Mouse (Mus musculus) T-helper 17 cell (primary cell): ENCODE data around the gene Schip1.

Source experiments
- in situ Hi-C, 2 experiments: fragments of 300-600 bp; cut with MboI, MseI; formaldehyde crosslinking; loops; 1 replicate in 1 of 2; 2 replicates in 1 of 2; pipeline ENCODE4 v1.15.1; 2025; ENCODE audit warnings: high pct_unique_total_duplicates in 2 of 2

Schip1 gene

DNA sequence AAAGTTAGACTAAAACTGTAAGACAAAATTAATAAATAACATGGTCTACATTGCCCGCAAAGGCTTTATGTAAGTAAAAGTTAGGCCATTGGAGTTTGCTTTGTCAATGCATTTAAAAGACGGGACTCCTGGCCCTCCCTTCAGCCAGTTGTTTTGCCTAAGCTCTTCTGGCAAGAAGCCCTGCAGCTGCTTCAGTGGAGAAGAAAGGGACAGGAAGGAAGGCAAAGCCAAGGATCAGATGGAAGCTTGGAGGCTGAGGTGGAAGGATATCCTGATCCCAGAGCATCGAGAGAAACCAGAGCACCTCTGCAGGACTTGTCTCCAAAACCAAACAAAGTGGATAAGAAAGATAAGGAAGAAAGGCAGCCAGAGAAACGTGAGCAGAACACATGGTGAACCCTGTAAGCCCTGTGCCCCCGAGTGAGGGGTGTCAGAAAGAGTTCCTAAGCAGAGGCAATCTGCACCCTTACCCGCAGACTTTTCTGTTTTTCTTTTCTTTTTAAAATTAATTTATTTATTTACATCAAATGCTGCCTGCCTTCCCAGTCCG lies 442.2 kb downstream of the Schip1 start:
- in situ Hi-C loops: no loop called here

DNA sequence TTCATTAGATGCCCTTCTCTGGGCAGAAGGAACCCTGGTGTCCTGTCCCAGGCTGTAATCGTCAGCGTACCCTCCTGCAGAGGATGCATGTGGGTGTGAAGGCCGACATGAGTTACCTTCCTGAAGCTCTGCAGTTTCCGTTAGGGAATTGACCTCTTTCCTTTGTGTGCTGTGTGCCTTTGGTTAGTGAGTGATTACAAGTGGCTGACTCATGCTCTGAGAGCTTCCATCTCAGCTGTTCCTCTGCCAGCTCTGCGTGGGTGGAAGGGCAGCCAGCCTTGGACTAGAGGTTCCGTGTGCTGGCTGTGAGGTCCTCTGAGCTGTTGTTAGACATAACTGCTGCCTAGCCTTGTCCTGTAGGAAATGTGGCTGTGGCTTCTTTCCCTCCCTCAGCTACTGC lies 444.0 kb downstream of the Schip1 start:
- in situ Hi-C loops: no loop called here

DNA sequence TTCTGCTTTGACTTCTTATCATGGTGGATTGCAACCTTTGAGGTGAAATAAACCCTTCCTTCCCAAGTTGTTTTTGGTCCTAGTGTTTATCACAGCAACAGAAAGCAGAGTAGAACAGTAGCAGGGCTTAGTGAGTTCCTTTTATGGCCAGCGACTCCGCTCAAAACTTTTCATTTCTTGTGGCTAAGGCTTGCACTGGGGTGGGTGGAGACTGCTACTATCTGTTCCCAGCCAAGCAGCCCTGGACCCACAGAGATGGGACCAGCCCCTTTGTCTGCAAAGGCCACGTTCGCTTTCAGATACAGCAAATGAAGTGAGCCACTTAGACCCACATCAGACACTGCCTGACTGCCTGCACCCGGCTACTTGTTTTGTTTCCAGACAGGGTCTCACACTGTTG lies 446.3 kb downstream of the Schip1 start:
- in situ Hi-C loops: no loop called here

DNA sequence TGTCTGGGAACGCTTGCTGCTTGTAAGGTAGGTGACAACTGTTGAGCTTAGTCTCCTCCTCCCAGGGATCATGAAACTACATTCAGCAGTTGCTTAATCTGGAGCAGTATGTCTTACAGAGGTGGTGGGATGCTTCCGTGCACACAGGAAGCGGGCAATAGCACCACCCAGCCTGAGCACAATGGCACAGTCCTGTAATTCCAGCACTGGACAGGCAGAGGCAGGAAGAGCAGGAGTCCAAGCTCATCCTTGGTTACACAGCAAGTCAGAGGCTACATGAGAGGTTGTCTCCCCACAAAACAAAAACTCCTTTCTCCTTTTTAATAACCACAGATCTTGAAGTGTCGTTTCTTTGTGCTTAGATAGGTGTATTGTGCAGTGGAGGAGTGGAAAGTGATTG lies 447.1 kb downstream of the Schip1 start:
- in situ Hi-C loops: no loop called here

DNA sequence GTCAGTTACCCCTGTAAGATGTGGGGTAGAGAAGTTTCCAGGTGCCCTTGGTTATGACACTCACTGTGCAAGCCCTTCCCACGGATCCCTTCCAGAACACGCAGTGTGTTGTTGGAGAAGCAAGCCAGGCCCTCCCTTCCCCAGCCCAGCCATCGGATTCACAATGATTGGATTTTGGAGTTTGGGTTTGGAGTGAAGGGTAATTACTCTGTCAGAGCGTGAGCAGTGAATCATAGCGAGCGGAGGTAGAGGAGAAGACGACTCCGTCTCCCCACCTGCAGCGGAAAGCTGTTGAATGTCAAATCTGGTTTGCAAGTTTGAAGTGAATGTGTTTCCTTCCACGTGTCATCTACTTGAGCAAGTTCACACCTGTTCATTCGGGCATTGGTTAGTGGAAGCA lies 447.7 kb downstream of the Schip1 start:
- in situ Hi-C loops: no loop called here

DNA sequence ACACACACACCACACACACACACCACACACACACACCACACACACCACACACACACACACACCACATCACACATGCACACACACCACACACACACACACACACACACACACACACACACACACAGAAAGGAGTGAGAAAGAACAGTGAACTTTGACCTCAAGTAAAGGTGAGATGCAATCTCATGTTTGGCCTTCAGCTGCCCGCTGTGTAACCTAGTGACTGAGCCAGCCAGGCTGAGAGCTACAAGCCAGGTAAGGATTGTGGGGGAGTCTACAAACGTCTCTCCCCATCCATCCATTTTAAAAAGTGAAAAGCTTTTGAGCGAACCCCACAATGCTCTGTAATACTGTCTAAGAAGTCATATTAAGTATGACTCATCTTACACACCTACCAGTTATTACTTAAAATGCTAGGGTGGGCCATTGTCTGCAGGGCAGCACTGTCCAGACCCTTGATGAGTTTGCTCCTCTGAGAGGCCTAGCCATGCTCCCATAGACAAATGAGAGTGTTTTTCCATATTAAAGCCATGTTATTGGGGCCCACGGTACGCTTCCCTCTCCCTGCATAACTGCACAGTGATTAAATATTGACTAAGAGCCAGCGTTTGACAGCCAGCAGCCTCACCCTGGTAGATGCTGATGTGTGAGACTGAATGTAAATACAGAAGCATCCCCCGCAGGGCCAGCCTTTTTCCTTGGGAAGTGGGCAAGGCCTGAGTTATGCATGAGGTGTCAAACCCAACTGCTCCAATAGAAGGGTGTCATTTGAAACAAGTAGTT lies 448.9 kb downstream of the Schip1 start:
- in situ Hi-C loops: no loop called here

DNA sequence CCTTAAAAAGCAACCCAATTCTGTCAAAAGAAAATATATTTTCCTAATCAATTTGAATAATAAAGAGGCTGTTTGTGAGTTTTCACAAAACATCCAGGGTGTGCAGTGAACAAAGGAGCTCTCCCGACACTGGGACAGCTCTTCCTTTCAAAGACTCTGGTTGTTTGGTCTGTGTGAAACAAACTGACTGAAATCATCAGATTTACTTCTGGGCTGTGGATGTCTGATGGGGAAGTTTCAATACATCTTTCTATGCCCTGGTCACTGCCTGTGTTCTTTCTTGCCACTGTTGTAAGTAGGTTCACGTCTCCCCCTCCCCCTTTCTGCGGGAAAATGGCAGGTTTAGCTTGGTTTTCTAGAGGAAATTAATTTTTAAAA lies 449.5 kb downstream of the Schip1 start:
- in situ Hi-C loops: no loop called here

DNA sequence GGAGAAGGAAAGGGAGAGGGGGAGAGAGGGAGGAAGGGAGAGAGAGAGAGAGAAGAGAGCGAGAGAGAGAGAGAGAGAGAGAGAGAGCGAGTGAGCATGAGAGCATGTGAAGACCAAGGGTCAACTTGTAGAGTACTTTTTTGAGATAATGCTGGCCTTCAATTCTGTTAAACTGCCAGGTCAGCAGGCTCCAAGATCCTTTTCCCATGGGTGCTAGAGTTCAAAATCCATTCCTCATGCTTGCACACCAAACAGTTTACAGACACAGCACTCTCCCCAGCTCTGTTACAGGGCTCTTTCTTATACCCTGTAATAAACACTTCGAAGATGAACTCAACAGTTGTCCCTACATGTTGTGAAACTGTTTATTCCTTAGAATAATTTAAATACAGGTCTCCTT lies 450.1 kb downstream of the Schip1 start:
- in situ Hi-C loops: no loop called here

DNA sequence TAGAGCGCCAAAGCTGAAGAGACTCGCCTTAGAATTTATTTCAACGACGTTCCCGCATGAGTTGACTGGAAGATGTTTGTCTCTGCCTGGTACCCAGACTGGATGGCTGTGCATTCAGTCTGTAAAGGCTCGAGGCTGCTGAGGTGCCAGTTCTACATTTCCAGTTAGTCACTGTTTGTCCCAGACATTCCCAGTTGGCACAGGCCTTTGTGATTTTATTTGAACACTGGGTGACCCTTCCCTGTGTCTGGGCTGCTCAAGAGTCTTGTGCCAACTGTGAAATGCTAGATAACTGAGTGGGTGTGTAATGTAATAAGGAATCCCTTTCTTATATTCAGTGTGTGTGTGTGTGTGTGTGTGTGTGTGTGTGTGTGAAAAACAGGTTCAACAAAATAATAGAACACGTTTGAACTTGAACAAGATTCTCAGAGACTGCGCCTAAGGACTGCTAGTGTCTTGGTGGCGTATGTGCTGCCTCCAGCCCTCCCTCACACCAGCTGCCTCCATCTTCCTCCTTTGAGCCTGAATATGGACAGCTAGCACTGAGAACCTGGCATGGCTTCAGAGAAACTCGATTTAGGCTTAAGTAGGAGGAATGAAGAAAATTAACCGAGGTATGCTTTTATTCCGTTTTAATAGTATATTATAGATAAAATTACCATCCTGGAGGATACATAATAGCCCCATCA lies 451.9 kb downstream of the Schip1 start:
- in situ Hi-C loops: no loop called here

DNA sequence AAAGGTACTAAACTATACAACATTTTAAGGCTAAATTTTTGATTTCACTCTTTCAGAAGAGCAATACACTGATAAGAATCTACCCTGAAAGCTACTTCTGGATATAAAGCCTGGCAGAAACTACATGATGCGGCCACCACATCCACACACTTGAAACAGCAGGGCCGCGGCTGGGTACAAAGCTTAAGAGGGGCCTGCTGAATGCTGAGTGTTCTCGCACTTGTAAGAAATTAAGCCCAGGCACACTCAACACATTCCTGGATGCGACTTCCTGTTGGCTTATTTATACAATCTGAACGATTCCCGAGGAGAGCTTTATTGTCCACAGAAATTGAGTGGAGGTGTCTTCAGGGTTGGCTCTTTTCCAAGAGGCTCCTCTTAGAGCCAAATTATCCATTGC lies 452.6 kb downstream of the Schip1 start:
- in situ Hi-C loops: no loop called here

DNA sequence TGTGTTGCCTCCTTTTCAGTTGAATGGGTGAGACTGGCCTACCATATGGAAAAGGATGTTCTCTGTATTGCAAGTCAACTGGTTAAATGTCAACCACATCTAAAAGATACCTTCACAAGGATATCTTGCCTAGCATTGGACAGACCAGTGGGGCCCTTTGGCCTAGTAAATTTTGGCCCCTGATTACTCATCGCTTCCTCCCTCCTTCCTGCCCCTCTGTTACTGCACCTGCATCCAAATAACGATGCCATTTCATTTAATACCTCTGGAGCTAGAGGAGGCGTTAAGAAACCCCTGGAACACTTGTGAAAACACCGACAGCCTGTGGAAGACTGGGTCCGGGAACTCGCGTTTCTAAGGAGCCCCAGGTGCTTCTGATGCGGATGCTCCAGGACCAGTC lies 453.4 kb downstream of the Schip1 start:
- in situ Hi-C loops: no loop called here

DNA sequence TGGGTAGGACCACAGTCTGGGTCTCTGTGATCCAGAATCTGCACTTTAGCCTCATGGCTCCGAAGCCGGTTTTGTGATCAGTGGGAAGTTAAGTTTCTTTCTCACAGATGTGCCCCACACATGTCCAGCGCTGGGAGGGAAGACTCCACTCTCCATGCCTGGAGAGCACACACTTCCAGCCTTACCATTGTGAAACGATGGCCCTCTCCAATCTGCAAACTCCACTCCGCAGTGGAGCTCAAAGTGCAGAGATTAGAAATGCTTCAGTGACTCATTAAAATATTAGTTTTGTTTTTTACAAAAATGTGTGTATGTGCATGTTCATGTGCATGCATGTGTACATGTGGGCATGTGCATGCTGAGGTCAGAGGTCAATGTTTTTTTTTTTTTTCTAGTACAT lies 454.0 kb downstream of the Schip1 start:
- in situ Hi-C loops: no loop called here

DNA sequence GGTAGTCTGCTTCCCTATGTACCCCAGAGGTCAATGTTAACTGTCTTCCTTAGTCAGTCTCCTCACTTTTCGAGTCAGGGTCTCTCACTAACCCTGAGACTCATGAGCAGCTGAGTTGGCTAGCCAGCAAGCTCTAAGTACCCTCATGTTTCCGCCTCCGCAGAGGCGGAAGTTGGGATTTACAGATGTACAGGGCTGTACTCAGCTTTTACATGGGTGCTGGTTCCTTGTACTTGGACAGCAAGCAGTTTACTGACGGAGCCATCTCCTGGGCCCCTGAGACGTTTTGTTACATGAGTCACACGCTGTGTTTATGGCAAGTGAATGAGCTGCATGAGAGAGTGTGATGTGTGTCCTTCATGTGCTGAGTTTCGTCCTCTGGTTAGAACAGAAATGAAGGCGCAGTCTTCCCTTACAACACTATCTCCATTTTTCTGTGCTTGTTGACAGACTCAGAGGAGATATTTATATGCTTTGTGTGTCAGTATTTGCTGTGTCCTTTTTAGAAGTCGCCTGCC lies 460.8 kb downstream of the Schip1 start:
- in situ Hi-C loops: no loop called here

DNA sequence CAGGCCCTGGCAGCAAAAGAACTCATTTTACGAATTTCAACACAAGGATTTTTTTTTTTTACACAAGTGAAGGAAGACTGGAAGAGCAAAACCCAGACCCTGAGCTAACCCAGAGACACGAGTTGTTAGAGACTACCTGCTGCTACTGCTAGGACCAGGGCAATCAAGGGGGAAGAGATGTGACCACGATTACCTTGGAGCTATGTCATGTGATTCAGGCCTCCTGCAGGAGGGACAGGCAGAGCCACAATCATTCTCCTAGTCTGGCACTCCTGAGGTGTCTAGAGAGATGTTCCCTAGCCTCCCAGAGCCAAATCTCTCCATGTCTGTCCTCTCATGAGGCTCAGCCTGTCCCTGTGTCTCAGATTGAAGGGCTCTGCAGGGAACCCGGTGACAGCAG lies 461.8 kb downstream of the Schip1 start:
- in situ Hi-C loops: no loop called here

DNA sequence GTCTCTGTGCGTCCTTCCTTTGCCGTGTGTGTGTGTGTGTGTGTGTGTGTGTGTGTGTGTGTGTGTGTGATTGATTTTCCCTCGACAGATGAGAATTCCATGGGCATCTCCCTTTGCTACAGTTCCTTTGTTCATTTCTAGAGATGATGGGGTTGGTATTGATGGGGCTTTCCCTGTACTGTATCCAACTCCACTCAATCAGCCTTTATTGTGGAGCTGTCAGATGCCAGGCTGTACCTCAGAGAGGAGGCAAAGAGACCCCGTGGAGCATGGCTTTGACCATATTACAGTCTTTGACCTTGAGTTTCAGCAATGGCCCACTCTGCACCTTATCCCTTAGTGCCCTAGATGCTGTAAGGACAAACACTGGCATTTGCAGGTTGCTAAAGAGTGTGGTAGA lies 462.6 kb downstream of the Schip1 start:
- in situ Hi-C loops: no loop called here

DNA sequence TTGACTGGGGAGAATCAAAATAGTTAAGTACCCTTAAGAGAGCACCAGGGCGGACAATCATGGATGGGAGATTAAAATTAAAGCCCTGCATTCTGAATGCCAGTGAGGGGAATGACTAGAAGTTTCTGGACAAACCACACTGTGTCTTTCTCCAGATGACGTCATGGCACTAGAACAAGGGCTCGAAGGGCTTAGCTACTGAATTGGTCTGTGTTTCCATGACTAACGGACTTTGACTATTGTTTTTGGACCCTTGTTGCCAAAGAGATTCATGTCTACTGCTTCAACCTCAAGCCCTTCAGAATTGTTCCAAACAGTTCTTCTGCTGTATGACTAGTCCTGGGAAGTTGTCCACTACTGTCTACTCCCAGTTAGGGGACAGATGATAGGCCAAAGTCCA lies 467.3 kb downstream of the Schip1 start:
- in situ Hi-C loops: no loop called here

DNA sequence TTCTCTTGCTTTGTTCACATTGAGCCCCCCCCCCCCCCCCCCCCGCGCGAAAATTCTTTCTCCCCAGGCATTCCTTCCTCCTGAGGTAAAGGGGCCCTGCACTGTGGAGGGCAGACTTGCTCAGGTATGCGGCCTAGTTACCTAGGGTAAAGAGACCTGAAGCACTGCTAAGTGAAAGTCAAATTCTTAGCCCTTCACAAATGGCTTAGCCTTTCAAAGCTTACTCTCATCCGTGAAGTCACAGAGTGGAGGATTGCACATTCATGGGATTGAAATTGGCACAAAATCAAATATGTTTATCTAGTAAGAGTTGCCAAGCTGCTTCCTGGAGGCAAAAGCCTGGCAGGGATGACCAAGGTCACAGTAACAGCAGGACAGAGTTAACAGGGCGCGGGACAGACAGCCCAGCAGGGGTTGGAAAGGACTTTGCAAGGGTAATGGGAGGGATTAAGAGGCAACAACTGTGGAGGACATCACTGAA lies 470.0 kb downstream of the Schip1 start:
- in situ Hi-C loops: no loop called here

DNA sequence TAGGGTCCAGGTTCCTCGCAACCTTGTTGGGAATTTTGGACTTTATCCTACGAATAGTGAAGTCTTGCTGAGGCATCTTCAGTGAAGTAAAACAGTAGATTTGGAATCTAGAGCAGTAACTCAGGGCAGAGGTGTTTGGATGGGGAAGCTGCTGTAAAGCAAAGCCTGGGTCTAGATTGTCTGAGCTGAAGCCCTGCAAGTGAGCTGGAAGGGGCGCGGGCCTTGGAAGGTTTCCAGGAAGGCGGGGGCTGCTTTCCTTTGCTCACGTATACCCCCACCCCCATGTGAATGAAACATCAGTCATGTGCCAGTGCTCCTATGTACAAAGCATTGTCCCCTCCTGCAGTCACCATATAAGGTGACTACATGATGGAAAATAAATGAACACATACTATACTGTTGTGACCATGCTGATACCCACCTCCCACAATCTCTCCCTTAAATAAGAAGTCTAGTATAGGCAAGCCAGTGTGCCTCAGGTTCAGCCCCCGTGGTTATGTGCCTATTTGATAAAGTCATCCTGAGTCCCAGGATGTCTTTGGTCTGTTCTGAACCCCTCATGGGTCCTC lies 470.6 kb downstream of the Schip1 start:
- in situ Hi-C loops: no loop called here

DNA sequence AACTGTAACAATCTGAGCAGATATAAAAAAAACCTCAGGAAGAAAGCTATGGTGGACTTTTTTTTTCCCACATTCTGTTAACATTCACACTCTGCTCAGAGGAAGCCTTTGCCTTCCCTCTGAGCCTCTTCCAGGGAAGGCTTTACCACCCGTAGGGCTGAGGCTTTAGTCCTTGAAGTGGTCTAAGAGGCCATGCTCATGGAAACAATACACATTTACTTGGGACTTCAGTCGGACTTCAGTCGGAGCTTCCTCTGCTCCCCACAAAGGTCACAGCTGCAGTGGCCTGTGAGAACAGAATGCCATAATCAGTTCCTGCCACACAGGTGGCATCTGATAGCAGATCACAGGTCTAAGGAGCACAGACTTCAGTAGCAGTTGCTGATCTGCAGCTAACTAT lies 471.5 kb downstream of the Schip1 start:
- in situ Hi-C loops: no loop called here

DNA sequence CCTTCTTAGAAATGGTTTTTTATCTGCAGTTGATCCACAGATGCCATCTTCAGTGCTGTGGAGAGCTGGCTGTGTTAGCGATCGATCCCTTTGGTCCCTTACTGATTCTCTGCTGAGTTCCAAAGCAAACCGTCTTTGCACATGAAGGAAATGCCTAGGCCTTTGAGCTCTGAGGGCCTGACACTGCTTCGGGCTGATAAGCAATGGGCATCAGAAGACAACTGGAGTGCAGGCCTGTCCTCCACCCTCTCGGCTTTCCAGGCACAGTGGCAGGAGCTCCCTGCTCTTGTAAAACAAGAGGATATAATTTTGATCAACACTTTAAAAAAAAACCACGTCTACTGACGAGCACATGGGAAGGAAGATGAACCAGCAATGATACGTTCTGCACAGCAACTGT lies 477.1 kb downstream of the Schip1 start:
- in situ Hi-C loops: loop anchor here (5.0 to 10.0 kb wide), 2 partner anchors 484 to 497 kb away; no protein-coding TSS in a partner anchor

DNA sequence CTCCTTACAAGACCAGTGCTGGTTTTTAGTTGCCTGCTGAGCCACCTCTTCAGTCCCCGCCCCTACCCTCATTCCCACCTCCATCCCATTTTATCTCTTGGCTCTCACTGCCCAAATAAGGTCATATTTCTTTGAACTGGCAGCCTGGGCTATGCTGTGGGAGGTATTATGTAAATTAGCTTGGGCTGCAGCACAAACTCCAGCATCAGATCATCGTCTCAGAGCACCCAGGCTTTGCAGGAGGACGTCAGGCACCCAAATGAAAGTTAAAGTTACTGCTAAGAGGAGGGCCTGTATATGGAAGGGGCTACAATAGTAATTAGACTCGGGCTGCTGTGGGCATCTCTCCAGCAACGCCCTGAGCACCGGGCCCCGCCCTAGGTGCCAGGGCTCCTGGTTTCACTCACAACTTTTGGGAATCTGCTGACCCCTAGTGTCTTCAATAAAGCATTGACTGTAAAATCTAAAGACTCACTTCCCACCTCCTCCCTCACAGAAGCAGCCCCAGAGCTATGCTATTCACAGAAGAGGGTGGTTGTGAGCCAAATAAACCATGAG lies 478.4 kb downstream of the Schip1 start:
- in situ Hi-C loops: loop anchor here (5.0 to 10.0 kb wide), 2 partner anchors 486 to 498 kb away; no protein-coding TSS in a partner anchor

DNA sequence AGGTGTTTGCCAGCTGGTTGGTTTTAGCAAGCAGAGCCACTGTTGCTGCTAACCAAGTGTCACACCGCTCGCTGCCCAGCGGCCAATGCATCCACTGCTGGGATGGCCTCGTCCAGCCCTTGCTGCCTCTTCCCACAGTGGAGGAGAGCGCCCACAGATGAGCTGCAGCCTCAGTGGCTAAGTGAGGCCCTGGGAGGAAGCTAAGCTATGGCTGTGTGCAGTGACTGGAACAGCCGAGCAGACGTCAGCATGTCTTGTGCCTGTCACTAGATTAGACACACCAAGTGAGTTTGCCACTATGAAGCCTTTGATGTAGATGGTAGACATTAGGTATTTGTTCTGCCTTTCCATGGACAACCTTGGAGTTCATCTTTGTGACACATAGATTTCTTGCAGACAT lies 480.2 kb downstream of the Schip1 start:
- in situ Hi-C loops: loop anchor here (5.0 to 10.0 kb wide), 2 partner anchors 488 to 500 kb away; no protein-coding TSS in a partner anchor
